Mouse (Mus musculus) Muller cell, postnatal 12 days (primary cell): ENCODE measurements at regions not wholly inside any gene's neighbourhood (a gene's known extent, or its start where the extent isn't known, plus 50 kb on each side); places are given as distances from the start of the nearest gene placed in this dataset.
A peak's percentile ranks its signal among the peaks of the same experiment; 100 is the strongest.

Experiments used
- DNase-seq: peaks from one replicate; pipeline ENCODE4 v3.0.0-alpha.2; 2015; ENCODE audit errors: inconsistent ontology term

GRCm38 (mm10) chr1:154117346-154117687, 83.7 kb upstream of the Zfp648 start:
- no peak for DNase-seq

- DNase-seq: peak; percentile 51
Measured at GRCm38 (mm10) chr1:154117688-154118373, 83.2 kb upstream of the Zfp648 start.

GRCm38 (mm10) chr1:154118374-154119004, 82.5 kb upstream of the Zfp648 start:
- peak; percentile 34 for DNase-seq

GRCm38 (mm10) chr1:154119611-154120010, 81.4 kb upstream of the Zfp648 start:
- no peak for DNase-seq

- DNase-seq: peak; percentile 50
Measured at GRCm38 (mm10) chr1:154120693-154121092, 80.3 kb upstream of the Zfp648 start.

- DNase-seq: peak; percentile 58
Measured at GRCm38 (mm10) chr1:154124981-154125380, 76.0 kb upstream of the Zfp648 start.

- DNase-seq: no peak
Measured at GRCm38 (mm10) chr1:154126487-154126886, 74.5 kb upstream of the Zfp648 start.

- DNase-seq: no peak
Measured at GRCm38 (mm10) chr1:154139488-154139887, 61.5 kb upstream of the Zfp648 start.

GRCm38 (mm10) chr1:154143691-154144090, 57.3 kb upstream of the Zfp648 start:
- DNase-seq: no peak

GRCm38 (mm10) chr1:154147001-154147571, 53.9 kb upstream of the Zfp648 start:
- no peak for DNase-seq

- no peak for DNase-seq
Measured at GRCm38 (mm10) chr1:154148948-154149347, 52.0 kb upstream of the Zfp648 start.

GRCm38 (mm10) chr1:154149431-154150143, 51.4 kb upstream of the Zfp648 start:
- DNase-seq: no peak

- DNase-seq: peak; percentile 92
Measured at GRCm38 (mm10) chr1:154150167-154150851, 50.7 kb upstream of the Zfp648 start.
